Mouse (Mus musculus) ES-Bruce4 (cell line): ENCODE measurements around the gene Tmem158.

Experiments
- CTCF ChIP-seq: IDR thresholded peaks from one replicate; pipeline ENCODE4 v1.8.1; 2011; ENCODE audit warnings: low read depth, low read length
- EP300 ChIP-seq: IDR thresholded peaks from 2 replicates; pipeline ENCODE4 v1.6.1; 2011; ENCODE audit warnings: low read depth, low read length; ENCODE audit not compliant: insufficient read depth
- POLR2A ChIP-seq: IDR thresholded peaks from one replicate; pipeline ENCODE4 v1.8.1; 2011; ENCODE audit warnings: low read length; ENCODE audit not compliant: insufficient read depth

DNA sequence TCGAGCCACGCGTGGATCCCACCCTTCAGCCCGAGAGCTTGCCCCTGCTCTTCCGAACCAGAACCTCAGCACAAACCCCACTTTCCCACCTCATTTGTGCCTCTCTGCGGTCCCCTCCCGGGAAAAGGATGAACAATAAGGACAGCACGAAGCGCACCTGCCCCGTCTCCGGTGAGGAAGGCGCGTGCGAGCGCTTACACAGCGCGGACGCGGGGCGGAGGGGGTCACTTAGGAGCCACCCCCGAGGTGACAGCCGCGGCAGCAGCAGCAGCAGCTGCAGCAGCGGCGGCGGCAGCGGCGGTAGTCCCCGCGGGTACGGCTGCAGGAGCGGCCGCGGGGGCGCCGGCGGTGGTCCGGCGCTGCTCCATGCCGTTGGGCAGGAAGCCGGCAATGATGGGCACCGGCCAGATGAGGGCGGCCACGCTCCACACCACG is 1.1 kb downstream of the Tmem158 start:
- TF ChIP-seq EP300 = no peak
- peak; percentile 65 for TF ChIP-seq CTCF
- no peak for TF ChIP-seq POLR2A
